Mouse (Mus musculus) heart, adult 2 months (tissue): ENCODE data around the gene Kera.

ENCODE experiments used
- CTCF ChIP-seq: fragments of 200-600 bp; IDR thresholded peaks from 2 replicates; pipeline ENCODE4 v1.8.1; 2022; ENCODE audit warnings: antibody characterized with exemption, mild to moderate bottlenecking, moderate library complexity
- POLR2A ChIP-seq: fragments of 200-500 bp; IDR thresholded peaks from 2 replicates; pipeline ENCODE4 v1.6.1; 2011; ENCODE audit warnings: mild to moderate bottlenecking, low read depth, low read length, control low read depth; ENCODE audit not compliant: insufficient read depth

GRCm38 (mm10) chr10:97584176-97584575 lies 22.5 kb upstream of the Kera start:
- TF ChIP-seq CTCF (no peak), POLR2A (no peak)
